Mouse (Mus musculus) lung, embryonic 16.5 days (tissue): ENCODE data around the gene Prss46. TPM values are rescaled to one million over a fixed set of nuclear protein-coding genes. Genes with fewer than 3 reads are reported as not detected.

Experiments used
- ATAC-seq: fragments of 200-750 bp; cut with Nextera tagmentation; 2 replicates; pipeline ENCODE4 v1.8.0; 2017; ENCODE audit warnings: low read depth, mild to moderate bottlenecking, moderate library complexity
- H3K27ac ChIP-seq: fragments of 300-500 bp; sonication (generic); 2 replicates; pipeline ENCODE4 v1.5.1; 2014; ENCODE audit warnings: mild to moderate bottlenecking, control low read depth, low read length
- H3K27me3 ChIP-seq: fragments of 300-500 bp; sonication (generic); 2 replicates; pipeline ENCODE4 v1.6.1; 2014; ENCODE audit warnings: low read depth, low read length, mixed read lengths; ENCODE audit not compliant: control insufficient read depth, insufficient read depth
- H3K36me3 ChIP-seq: fragments of 300-500 bp; sonication (generic); 2 replicates; pipeline ENCODE4 v1.6.1; 2014; ENCODE audit warnings: low read length; ENCODE audit not compliant: control insufficient read depth, insufficient read depth
- H3K4me1 ChIP-seq: fragments of 300-500 bp; sonication (generic); replicated peaks from 2 replicates; pipeline ENCODE4 v1.6.1; 2014; ENCODE audit warnings: low read length, mixed read lengths; ENCODE audit not compliant: control insufficient read depth, insufficient read depth
- H3K4me2 ChIP-seq: fragments of 300-500 bp; sonication (generic); 2 replicates; pipeline ENCODE4 v1.6.1; 2014; ENCODE audit warnings: low read depth, low read length, control low read depth
- H3K4me3 ChIP-seq: fragments of 300-500 bp; sonication (generic); 2 replicates; pipeline ENCODE4 v1.5.1; 2014; ENCODE audit warnings: mild to moderate bottlenecking, low read length, control low read depth
- H3K9ac ChIP-seq: fragments of 300-500 bp; sonication (generic); 2 replicates; pipeline ENCODE4 v1.6.1; 2014; ENCODE audit warnings: low read length, control low read depth
- H3K9me3 ChIP-seq: fragments of 300-500 bp; sonication (generic); 2 replicates; pipeline ENCODE4 v1.6.1; 2016; ENCODE audit warnings: low read length; ENCODE audit not compliant: control insufficient read depth
- WGBS: fragments of 180-500 bp; shearing (Covaris S2); extraction: QIAGEN DNeasy Blood & Tissue Kit; methylation state at CpG from one replicate; pipeline ENCODE4 v1.1.7; 2014; 5-methylcytosine and 5-hydroxymethylcytosine counted together
- polyA plus RNA-seq: library from polyadenylated mRNA; unstranded; fragments of >200 nt; fragmentation: Nextera tagmentation; extraction: Ambion mirVana; gene quantifications from 2 replicates; pipeline ENCODE4 v1.2.1, GENCODE M21; 2015

Gene Prss46
- polyA plus RNA-seq, 1 experiment from 2014 or later: not detected

- ATAC-seq: no peak
These were observed 45.9 kb downstream of the Prss46 start for GRCm38 (mm10) chr9:110890026-110890783.

GRCm38 (mm10) chr9:110891077-110891828 is 46.9 kb downstream of the Prss46 start:
- Histone ChIP-seq H3K27me3 (no peaks in the 10 kb centered on the region), H3K4me2 (no peak overlapping the region), H3K9ac (no peak overlapping the region), H3K9me3 (no peaks in the 10 kb centered on the region), H3K4me3 (no peak overlapping the region), H3K36me3 (peaks cover 3% of the 10 kb centered on the region; the same call in 1 of the 2 replicates), H3K4me1 (no peaks in the 10 kb centered on the region; the same call in 1 of the 2 replicates), H3K27ac (no peak overlapping the region)
- ATAC-seq: no peak
- whole genome bisulfite sequencing: 68% methylated on average over 12 of the region's 12 CpGs

More at GRCm38 (mm10) chr9:110890026-110890783, 45.9 kb downstream of the Prss46 start:
- no peak overlapping the region for H3K9ac ChIP-seq
- H3K27ac ChIP-seq: no peak overlapping the region
- no peaks in the 10 kb centered on the region; the same call in 1 of the 2 replicates for H3K4me1 ChIP-seq
- no peaks in the 10 kb centered on the region for H3K9me3 ChIP-seq
- H3K27me3 ChIP-seq: no peaks in the 10 kb centered on the region
- H3K4me2 ChIP-seq: no peak overlapping the region
- H3K36me3 ChIP-seq: peaks cover 3% of the 10 kb centered on the region; the same call in 1 of the 2 replicates
- 11% methylated on average over 21 of the region's 21 CpGs for WGBS
- no peak overlapping the region for H3K4me3 ChIP-seq

- ATAC-seq: no peak
- no peaks in the 10 kb centered on the region for H3K9me3 ChIP-seq
- no peaks in the 10 kb centered on the region; the same call in 1 of the 2 replicates for H3K4me1 ChIP-seq
- H3K4me2 ChIP-seq: no peak overlapping the region
- 80% methylated on average over 3 of the region's 3 CpGs for WGBS
- peaks cover 3% of the 10 kb centered on the region; the same call in 1 of the 2 replicates for H3K36me3 ChIP-seq
- H3K27me3 ChIP-seq: no peaks in the 10 kb centered on the region
- H3K9ac ChIP-seq: no peak overlapping the region
- no peak overlapping the region for H3K4me3 ChIP-seq
- H3K27ac ChIP-seq: no peak overlapping the region
These were observed 48.2 kb downstream of the Prss46 start for GRCm38 (mm10) chr9:110892552-110892951.

- H3K4me3 ChIP-seq: no peak overlapping the region
- 71% methylated on average over 10 of the region's 10 CpGs for WGBS
These were observed 49.1 kb downstream of the Prss46 start for GRCm38 (mm10) chr9:110893429-110893828.

GRCm38 (mm10) chr9:110895507-110895906 is 51.2 kb downstream of the Prss46 start:
- Histone ChIP-seq H3K27ac (no peak overlapping the region), H3K4me1 (peaks cover 3% of the 10 kb centered on the region; the same call in 1 of the 2 replicates), H3K27me3 (no peaks in the 10 kb centered on the region), H3K4me2 (no peak overlapping the region), H3K9me3 (no peaks in the 10 kb centered on the region), H3K9ac (no peak overlapping the region), H3K36me3 (peaks cover 8% of the 10 kb centered on the region), H3K4me3 (no peak overlapping the region)
- 52% methylated on average over 5 of the region's 5 CpGs for WGBS
- ATAC-seq: no peak

More at GRCm38 (mm10) chr9:110893429-110893828, 49.1 kb downstream of the Prss46 start:
- Histone ChIP-seq H3K4me2 (no peak overlapping the region), H3K36me3 (peaks cover 3% of the 10 kb centered on the region; the same call in 1 of the 2 replicates), H3K4me1 (no peaks in the 10 kb centered on the region; the same call in 1 of the 2 replicates), H3K9me3 (no peaks in the 10 kb centered on the region), H3K27me3 (no peaks in the 10 kb centered on the region), H3K9ac (no peak overlapping the region), H3K27ac (no peak overlapping the region)
- ATAC-seq: no peak

GRCm38 (mm10) chr9:110895994-110896393 is 51.7 kb downstream of the Prss46 start:
- Histone ChIP-seq H3K4me1 (peaks cover 3% of the 10 kb centered on the region; the same call in 1 of the 2 replicates), H3K9me3 (no peaks in the 10 kb centered on the region), H3K9ac (no peak overlapping the region), H3K4me3 (no peak overlapping the region), H3K27ac (no peak overlapping the region), H3K4me2 (no peak overlapping the region), H3K27me3 (no peaks in the 10 kb centered on the region), H3K36me3 (peaks cover 8% of the 10 kb centered on the region)
- WGBS: 15% methylated on average over 7 of the region's 7 CpGs
- no peak for ATAC-seq

- Histone ChIP-seq H3K36me3 (peaks cover 8% of the 10 kb centered on the region), H3K27me3 (no peaks in the 10 kb centered on the region)
- ATAC-seq: peak; percentile 27; the same call in 1 of the 2 replicates
These were observed 52.3 kb downstream of the Prss46 start for GRCm38 (mm10) chr9:110896595-110896994.

GRCm38 (mm10) chr9:110899451-110900008 is 55.2 kb downstream of the Prss46 start:
- H3K36me3 ChIP-seq: peaks cover 5% of the 10 kb centered on the region; the same call in 1 of the 2 replicates
- no peaks in the 10 kb centered on the region for H3K27me3 ChIP-seq
- WGBS: 37% methylated on average over 10 of the region's 10 CpGs
- H3K4me2 ChIP-seq: no peak overlapping the region
- H3K9ac ChIP-seq: no peak overlapping the region
- ATAC-seq: no peak
- no peak overlapping the region for H3K27ac ChIP-seq
- H3K4me1 ChIP-seq: peaks cover 3% of the 10 kb centered on the region; the same call in 1 of the 2 replicates
- no peak overlapping the region for H3K4me3 ChIP-seq
- H3K9me3 ChIP-seq: no peaks in the 10 kb centered on the region

More at GRCm38 (mm10) chr9:110896595-110896994, 52.3 kb downstream of the Prss46 start:
- H3K9ac ChIP-seq: no peak overlapping the region
- 9% methylated on average over 6 of the region's 6 CpGs for WGBS
- no peaks in the 10 kb centered on the region for H3K9me3 ChIP-seq
- H3K4me2 ChIP-seq: peak overlapping the region; percentile 7; the same call in 1 of the 2 replicates
- H3K4me3 ChIP-seq: no peak overlapping the region
- H3K4me1 ChIP-seq: peaks cover 3% of the 10 kb centered on the region; the same call in 1 of the 2 replicates
- no peak overlapping the region for H3K27ac ChIP-seq
